Mouse (Mus musculus): ENCODE results near the gene Olfr1366.
A peak's percentile ranks its signal among the peaks of the same experiment; 100 is the strongest.
"Not testable (repeated sequence)": the region's sequence is repeated elsewhere in the genome, so short reads cannot be mapped to it uniquely, and the experiment has no call there.

Gene Olfr1366

DNA sequence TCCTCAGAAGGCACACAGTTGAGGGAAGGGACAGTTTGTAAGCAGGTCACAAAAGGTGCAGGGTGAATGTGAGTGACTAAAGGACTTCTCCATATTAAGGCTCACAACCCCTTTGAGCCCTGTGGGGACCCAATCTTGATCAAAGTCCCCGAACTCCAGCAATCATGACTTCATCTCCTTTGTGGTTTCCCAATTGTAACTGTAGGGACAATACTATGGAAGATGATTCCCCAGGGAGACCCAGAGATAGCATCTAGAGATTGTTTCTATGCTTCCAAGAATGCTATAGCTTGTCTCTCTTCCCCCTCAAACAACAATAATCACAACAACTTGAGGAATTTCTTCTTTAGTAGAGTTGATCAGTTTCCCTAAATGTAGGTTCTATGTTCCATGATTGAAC lies at the start of gene Olfr1366:
Gene Olfr1366, minus strand, starts transcription at position 101 of the 400 bp plus-strand sequence.
- DNase-seq, result no peak

DNA sequence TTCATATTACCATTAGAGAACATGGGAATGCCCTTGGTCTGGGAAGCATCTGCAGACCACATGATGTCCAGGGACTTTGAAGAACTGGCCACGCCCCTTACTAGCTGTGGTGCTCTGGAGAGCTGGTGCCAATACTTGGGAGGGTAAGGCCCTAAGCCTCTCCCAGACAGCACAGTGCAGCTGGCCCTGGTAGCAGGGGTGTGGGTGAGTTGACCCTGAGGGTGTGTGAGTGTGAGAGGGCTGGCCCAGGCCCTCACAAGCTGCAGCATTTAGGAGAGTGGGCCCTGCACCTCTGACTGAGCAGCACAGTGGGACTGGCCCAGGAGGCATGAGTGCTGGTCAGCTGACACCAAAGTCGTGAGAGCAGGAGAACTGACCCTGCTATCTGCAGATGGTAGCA lies 49.0 kb upstream of the Olfr1366 start:
- DNase-seq, result no peak

DNA sequence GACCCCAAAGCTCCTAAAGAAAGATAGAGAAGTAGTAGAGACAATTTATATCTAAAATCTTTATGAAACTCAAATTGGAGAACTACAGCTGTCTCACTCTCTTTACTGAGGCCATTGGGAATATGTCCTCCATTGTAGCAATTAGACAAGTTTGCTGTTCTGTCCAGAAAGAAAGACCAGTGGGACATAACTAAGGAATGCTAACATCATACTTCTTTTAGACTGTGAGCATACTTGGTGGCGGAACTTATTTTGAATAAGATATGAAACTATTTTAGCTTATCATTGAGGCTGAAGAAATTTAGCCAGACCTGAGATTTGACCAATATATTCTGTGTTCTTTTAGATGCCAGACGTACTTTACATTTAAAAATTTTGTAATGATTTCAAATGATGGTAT lies 39.1 kb upstream of the Olfr1366 start, which contains the start of gene Olfr1364:
Gene Olfr1364, minus strand, starts transcription at position 101 of the 400 bp plus-strand sequence.
- no peak for DNase-seq

DNA sequence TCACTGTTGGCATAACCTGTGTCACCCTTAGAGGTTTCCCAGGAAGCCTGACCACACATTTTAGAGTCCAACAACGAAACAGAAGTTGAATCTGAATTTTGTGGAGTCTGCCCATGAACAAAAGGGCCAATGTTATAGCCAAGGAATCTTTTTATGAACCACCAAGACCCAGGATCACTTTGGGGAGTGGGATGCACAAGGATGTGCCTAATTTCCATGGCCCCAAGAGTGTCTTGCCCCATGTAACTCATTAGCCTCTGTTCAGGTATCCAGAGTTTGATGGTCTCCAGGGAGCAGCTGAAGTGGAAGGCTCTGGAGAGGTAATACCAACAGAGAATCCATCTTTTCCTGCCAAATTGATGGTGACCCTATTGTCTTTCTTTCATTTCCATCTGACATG lies 17.2 kb upstream of the Olfr1366 start, which contains the start of gene Olfr1535:
Gene Olfr1535, minus strand, starts transcription at position 101 of the 400 bp plus-strand sequence.
- no peak for DNase-seq

DNA sequence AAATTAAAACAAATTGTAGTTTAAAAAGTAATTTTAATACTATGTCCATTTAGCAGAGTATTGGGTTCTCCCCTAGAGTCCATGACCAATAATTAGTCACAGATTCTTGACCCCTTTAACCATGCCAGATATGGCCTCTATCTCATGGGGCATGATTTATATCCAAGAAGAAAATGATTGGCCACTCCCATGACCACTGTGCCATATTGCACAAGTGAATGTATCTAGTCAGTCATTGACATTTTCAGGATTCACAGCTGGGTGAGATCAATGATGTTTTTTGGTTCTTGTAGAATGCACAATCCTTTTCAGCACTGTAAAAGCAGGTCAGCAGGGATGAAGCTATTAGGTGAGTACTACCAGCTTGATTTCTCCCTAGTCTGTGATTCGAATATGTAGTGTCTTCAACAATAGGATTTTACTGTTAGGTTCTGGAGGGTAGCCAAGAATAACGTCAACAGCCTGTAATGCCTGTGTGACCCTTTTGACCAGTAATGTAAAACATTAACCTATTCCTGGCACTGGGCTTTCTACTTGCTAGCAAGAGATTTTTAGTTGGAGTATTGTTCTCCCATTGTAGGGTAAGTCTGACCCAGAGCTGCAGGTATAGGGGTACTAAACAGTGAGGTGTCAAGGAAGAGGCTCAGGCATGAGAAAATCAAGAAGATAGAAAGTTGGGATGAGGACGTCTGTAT lies 8.0 kb upstream of the Olfr1366 start:
- no peak for DNase-seq

DNA sequence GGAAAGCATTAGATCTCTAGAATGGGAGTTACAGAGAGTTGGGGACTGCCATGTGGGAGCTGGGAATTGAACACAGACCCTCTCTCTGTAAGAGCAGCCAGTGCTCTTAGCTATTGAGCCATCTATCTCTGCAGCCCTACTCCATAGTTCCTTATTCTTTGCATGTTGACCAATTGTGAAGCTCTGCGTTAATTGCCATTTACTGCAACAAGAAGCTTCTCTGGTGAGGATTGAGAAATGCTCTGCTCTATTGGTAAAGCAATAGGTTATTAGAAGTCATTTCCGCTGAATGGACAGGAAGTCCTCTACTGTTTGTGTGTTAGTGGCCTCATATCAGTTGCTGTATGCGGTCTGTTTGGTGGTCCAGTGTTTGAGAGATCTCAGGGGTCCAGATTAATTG lies 6.9 kb upstream of the Olfr1366 start:
- DNase-seq, result no peak

DNA sequence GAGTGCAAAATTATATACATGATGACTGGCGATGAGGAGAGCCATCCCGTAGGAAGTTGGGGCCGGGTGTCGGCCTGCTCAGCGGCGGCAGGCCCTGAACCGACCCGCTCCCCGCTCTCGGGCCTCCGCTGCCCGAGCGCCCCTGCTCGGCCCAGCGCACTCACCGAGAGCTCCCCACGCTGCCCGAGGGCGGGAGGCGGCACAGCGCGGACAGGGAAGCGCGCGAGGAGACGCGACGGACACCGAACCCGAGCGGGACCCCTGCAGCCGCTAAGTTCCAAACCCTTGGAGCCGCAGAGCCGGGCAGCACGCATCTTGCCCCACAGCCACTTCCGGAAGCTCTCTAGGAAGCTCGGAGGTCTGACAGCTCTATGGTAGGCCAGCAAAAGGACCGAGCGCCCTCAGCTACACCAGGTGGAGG lies 11.8 kb downstream of the Olfr1366 start, which contains the start of gene Zkscan8:
Gene Zkscan8, minus strand, starts transcription at position 340 of the 421 bp plus-strand sequence.
- DNase-seq, result peak; percentile 76

DNA sequence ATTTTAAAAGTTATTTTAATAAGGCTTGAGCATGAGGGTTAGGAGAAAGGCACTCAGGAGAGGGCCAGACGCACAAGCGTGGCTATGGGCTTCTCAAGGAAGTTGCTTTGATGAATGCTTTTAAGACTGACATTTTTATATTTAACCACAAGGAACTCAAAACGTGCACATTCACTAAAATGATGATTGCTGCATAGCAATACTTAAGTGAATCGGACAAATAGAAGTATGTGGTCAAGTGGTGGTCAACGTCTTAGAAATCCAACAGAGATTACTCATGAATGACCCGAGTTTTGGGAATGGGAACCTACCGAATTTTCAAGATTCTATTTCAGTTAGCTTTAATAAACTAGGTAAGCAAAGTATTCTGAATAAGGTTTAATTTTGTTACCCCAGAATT lies 12.5 kb downstream of the Olfr1366 start:
- DNase-seq, result no peak

DNA sequence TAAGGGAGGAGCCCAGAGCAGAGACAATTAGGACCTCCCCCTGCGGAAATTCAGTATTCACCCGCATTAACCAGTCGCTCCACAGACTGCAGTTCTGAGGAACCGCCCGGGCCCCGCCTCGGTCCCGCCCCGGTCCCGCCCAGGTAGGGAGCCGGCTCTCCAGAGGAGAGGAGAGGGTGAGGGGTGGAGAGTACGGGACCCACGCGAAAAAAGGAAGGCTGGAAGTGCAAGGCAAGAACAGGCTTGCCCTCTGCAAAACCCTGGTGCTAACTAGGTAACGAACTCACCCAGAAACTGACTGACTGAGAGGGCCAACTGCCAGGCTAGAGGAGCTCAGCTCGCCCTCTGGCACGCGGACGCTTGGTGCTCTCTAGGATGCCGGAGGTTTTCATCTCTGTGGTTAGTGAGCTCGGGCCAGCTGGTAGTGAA lies 36.4 kb downstream of the Olfr1366 start:
- peak; percentile 71 for DNase-seq

DNA sequence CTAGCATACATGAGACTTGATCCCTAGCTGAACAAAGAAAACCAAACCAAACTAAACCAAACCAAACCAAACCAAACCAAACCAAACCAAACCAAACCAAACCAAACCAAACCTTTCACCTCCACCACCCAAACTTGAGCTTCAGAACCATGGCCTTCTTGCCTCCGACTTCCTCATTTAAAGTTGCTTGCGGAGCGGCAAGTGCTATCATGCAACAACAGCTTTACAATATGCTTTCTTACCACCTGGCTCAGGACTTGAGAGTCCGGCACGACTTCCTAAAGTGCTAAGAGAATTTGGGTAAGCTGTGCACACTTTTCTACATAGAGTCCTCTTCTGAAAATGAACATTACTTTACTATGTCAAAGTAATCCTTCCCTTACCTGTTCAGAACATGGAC lies 40.3 kb downstream of the Olfr1366 start:
- DNase-seq, result no peak

DNA sequence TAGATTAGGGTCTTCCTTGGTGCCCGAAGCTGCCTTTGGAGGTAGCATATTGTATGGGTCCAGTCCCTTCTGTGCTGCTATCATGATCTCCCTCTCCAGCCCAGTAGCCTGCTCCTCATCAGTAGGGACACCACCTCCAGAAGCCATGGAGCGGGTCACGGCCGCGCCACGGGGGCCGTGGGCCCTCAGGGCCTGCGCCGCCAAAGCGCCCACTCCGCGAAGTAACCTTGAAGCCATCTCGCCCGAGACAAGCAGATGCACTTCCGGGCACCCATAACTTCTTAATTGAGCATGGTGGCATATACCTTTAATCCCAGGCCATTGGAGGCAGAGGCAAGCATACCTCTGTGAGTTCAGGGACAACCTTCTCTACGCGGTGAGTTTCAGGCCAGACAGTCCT lies 41.4 kb downstream of the Olfr1366 start, which contains the start of gene Gm11273:
Gene Gm11273, minus strand, starts transcription at position 237 of the 400 bp plus-strand sequence.
- not testable (repeated sequence) for DNase-seq

DNA sequence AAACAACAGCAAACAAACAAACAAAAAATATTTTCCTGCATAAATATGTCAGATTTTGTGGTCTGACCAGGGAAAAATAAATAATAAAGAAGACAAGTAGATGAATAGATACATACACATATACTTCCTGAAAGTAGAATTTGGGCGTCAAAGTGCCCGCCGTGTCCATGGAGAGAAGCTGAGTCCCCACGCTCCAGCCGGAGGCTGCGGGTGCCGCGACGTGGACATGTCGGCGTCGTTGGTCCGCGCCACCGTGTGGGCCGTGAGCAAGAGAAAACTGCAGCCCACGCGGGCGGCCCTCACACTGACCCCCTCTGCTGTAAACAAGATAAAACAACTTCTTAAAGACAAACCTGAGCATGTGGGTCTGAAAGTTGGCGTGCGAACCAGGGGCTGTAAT lies 47.5 kb downstream of the Olfr1366 start, which contains the start of gene AK157302:
Gene AK157302, plus strand, starts transcription at position 144 of the 400 bp plus-strand sequence.
- peak; percentile 7 for DNase-seq

DNA sequence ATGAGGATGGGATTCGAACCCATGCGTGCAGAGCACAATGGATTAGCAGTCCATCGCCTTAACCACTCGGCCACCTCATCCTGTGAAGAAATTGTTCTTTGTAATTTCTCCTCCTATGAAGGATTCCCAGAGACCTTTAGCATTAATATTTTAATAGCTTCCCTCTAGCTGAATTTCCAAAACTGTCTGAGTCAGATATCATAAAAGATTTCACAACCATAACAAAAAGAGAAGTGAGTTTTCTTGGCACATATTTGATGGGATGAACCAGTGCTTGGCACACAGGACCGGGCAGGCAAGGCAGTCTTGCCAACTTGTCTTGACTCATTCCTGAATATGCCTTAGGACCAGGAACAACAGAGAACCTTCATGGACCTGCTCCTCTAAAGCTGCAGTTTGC lies 49.8 kb downstream of the Olfr1366 start:
- DNase-seq, result no peak

DNA sequence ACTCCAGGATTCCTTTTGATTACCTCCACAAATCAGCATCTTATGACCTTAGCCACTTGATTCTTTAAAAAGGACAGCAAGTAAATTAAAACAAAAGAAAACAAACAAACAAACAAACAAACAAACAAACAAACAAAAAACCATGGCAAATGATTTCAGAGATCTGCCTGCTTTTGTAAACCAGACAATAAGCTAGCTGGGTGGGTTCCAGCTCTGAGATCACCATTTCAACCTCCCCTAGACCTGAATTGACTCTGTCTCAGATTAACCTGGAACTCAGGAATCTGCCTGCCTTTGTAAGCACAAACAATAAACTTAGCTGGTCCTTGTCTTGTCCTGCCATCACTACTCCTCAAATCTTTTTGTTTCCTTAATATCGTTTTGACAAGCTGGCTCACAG lies 55.7 kb downstream of the Olfr1366 start:
- DNase-seq, result no peak

Data from right cerebral cortex, postnatal 4 days (tissue).